Comparison of ENCODE assay signal across 27 mouse cellular contexts in the genomic region with DNA sequence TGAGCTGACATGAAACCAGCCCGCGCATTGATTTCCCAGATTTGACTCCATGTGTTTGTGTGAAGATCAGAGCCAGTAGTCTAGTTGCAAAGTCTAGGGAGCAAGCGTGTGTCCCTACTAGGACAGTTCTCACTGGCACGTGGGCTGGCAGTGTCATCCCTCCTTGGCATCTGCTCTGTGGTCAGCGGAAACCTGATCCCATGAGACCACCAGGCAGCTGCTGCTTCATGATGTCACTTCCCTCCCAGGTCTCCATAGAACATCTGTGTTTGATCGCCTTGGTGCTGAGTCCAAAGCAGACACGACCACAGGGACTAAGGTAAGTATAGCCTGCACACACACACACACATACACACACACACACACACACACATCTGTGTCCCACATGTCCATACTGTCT. TPM values are rescaled to one million over a fixed set of nuclear protein-coding genes. Genes with fewer than 3 reads are reported as not detected.
DNase-seq lines count a peak whose midpoint lies in the region; ATAC-seq and TF ChIP-seq lines count a peak whose summit lies in the region.
"Had no signal": no experiment of that assay in that cellular context is flagged by ENCODE, and none has a peak within 500 bp of the region (broad histone marks: within the 10 kb centered on the region; RNA-seq: fewer than 3 reads in every experiment).

No protein-coding gene starts in this region.

- ATAC-seq in monocyte, adult 5-6 weeks (replicated peaks; ENCODE audit: insufficient number of reproducible peaks, low FRiP score, low TSS enrichment, poor library complexity, severe bottlenecking), result no peak
- ATAC-seq: activated CD4-positive, CD25-positive, alpha-beta regulatory T cell, adult 4 months; forebrain, embryonic 16.5 days; hindbrain, postnatal 0 days; intestine, postnatal 0 days had no signal

- H3K4me1 ChIP-seq in brown adipose tissue, adult 24 weeks (ENCODE audit: control insufficient read depth, insufficient read depth, insufficient read length, low read length), result peaks cover 20% of the 10 kb centered on the region
- no peaks in the 10 kb centered on the region for H3K4me1 ChIP-seq in limb, embryonic 10.5 days
- H3K4me1 ChIP-seq: forebrain, embryonic 10.5 days; heart, embryonic 13.5 days; limb, embryonic 15.5 days; liver, embryonic 15.5 days; midbrain, embryonic 10.5 days; stomach, embryonic 15.5 days had no signal

- H3K27me3 ChIP-seq in limb, embryonic 10.5 days (ENCODE audit: low read depth, poor library complexity, severe bottlenecking), result no peaks in the 10 kb centered on the region
- H3K27me3 ChIP-seq: heart, embryonic 13.5 days; limb, embryonic 15.5 days; liver, embryonic 15.5 days; stomach, embryonic 15.5 days had no signal

- no peaks in the 10 kb centered on the region for H3K9me3 ChIP-seq in limb, embryonic 10.5 days (replicated peaks)
- H3K9me3 ChIP-seq: forebrain, embryonic 10.5 days; heart, embryonic 13.5 days; limb, embryonic 15.5 days; liver, embryonic 15.5 days; midbrain, embryonic 10.5 days; stomach, embryonic 15.5 days had no signal

- TF ChIP-seq CTCF in gastrocnemius, adult 2 months (IDR thresholded peaks at IDR 0.05), result no peak

- H3K4me3 ChIP-seq in gastrocnemius, adult 2 months, result peak overlapping the region; percentile 15; the same call in 1 of the 2 replicates
- no peak overlapping the region for H3K4me3 ChIP-seq in brown adipose tissue, adult 24 weeks (ENCODE audit: insufficient read depth, low read depth, low read length)
- no peak overlapping the region for H3K4me3 ChIP-seq in limb, embryonic 10.5 days
- H3K4me3 ChIP-seq: forebrain, embryonic 10.5 days; heart, embryonic 13.5 days; limb, embryonic 15.5 days; liver, embryonic 15.5 days; midbrain, embryonic 10.5 days; stomach, embryonic 15.5 days had no signal

- 73% methylated on average over 7 of the region's 7 CpGs for WGBS in limb, embryonic 10.5 days

- H3K36me3 ChIP-seq in limb, embryonic 10.5 days, result peaks cover 98% of the 10 kb centered on the region

- H3K27ac ChIP-seq in gastrocnemius, adult 2 months, result peak overlapping the region; percentile 66
- peak overlapping the region; percentile 87 for H3K27ac ChIP-seq in brown adipose tissue, adult 24 weeks (replicated peaks; ENCODE audit: low read depth, low read length)
- H3K27ac ChIP-seq in limb, embryonic 10.5 days, result no peak overlapping the region
- H3K27ac ChIP-seq: forebrain, embryonic 10.5 days; heart, embryonic 13.5 days; hindbrain, postnatal 0 days; limb, embryonic 15.5 days; liver, embryonic 15.5 days; midbrain, embryonic 10.5 days; stomach, embryonic 15.5 days had no signal

- intact Hi-C loops in gastrocnemius, adult 2 months (cut with DNase I), result loop anchor here (5.0 kb wide), 1 partner anchor 74 kb away; a partner anchor contains a TSS

- peak; percentile 47 for DNase-seq in gastrocnemius, adult 2 months
- no peak for DNase-seq in gastrocnemius, adult 18-20 months (ENCODE audit: low spot score)
- peak; percentile 27 for DNase-seq in 3T3-L1 (ENCODE audit: low read depth, low spot score)
- DNase-seq in limb, embryonic 10.5 days (ENCODE audit: low spot score), result peak; percentile 33
- DNase-seq in left cerebral cortex, adult 11 months (ENCODE audit: low spot score), result no peak
- DNase-seq in thymus, adult 18-20 months, result no peak
- DNase-seq: adrenal gland, adult 8-10 months; cerebellum, adult 8-10 months; heart, postnatal 14 days; kidney, postnatal 25 days; layer of hippocampus, postnatal 36 days; right cerebral cortex, postnatal 14 days; thymus, adult 2 months; thymus, postnatal 4 days had no signal

RNA-seq across cellular contexts. Expression of a gene that starts 12.9 kb away (rescaled TPM):
- 100 to 1,000 TPM; 194 to 199 TPM for total RNA-seq in gastrocnemius, adult 2 months (2021)
- total RNA-seq in gastrocnemius, adult 18-20 months (2021), result 100 to 1,000 TPM; 171 to 178 TPM
- 294 and 321 TPM in 2 replicates for polyA plus RNA-seq in brown adipose tissue, adult 24 weeks (2012; ENCODE audit: insufficient read depth, insufficient read length, missing spikeins)
- 91.3 and 95.0 TPM in 2 replicates for polyA plus RNA-seq in limb, embryonic 10.5 days (2016; fragmentation: Nextera tagmentation; extraction: Ambion mirVana)
- total RNA-seq in monocyte, adult 5-6 weeks (2017), result 77.2 to 150 TPM (median 108 TPM) in 3 replicates

RNA-seq across cellular contexts. Expression of a gene that starts 25.4 kb away (rescaled TPM):
- 100 to 1,000 TPM; 107 to 123 TPM for total RNA-seq in gastrocnemius, adult 2 months (2021)
- total RNA-seq in gastrocnemius, adult 18-20 months (2021), result 100 to 1,000 TPM; 103 to 116 TPM
- polyA plus RNA-seq in brown adipose tissue, adult 24 weeks (2012; ENCODE audit: insufficient read depth, insufficient read length, missing spikeins), result 5.8 and 12.3 TPM in 2 replicates
- 40.8 and 41.2 TPM in 2 replicates for polyA plus RNA-seq in limb, embryonic 10.5 days (2016; fragmentation: Nextera tagmentation; extraction: Ambion mirVana)
- total RNA-seq in monocyte, adult 5-6 weeks (2017), result 3.6 to 29.0 TPM (median 10.5 TPM) in 3 replicates

RNA-seq across cellular contexts. Expression of a gene that starts 25.4 kb away (rescaled TPM):
- total RNA-seq in gastrocnemius, adult 2 months (2021), result 10 to 100 TPM; 14.5 to 17.2 TPM
- 10 to 100 TPM; 15.1 to 16.1 TPM for total RNA-seq in gastrocnemius, adult 18-20 months (2021)
- 23.5 and 27.8 TPM in 2 replicates for polyA plus RNA-seq in brown adipose tissue, adult 24 weeks (2012; ENCODE audit: insufficient read depth, insufficient read length, missing spikeins)
- 31.6 and 49.5 TPM in 2 replicates for polyA plus RNA-seq in limb, embryonic 10.5 days (2016; fragmentation: Nextera tagmentation; extraction: Ambion mirVana)
- total RNA-seq in monocyte, adult 5-6 weeks (2017), result 13.7 to 42.8 TPM (median 31.8 TPM) in 3 replicates

RNA-seq across cellular contexts. Expression of a gene that starts 55.4 kb away (rescaled TPM):
- total RNA-seq in gastrocnemius, adult 2 months (2021), result under 1 TPM in 1 of 2 experiments, not detected in 1; 0.13 TPM
- total RNA-seq in gastrocnemius, adult 18-20 months (2021), result not detected
- polyA plus RNA-seq in brown adipose tissue, adult 24 weeks (2012; ENCODE audit: insufficient read depth, insufficient read length, missing spikeins), result not detected in 2 replicates
- polyA plus RNA-seq in limb, embryonic 10.5 days (2016; fragmentation: Nextera tagmentation; extraction: Ambion mirVana), result 0.54 and 0.79 TPM in 2 replicates
- total RNA-seq in monocyte, adult 5-6 weeks (2017), result not detected in 3 replicates
- total RNA-seq: layer of hippocampus, postnatal 36 days; MEL had no signal
- polyA plus RNA-seq: activated CD4-positive, CD25-positive, alpha-beta regulatory T cell, adult 4 months had no signal

Comparison
In these comparisons a context has a peak if more than half of its experiments do, and no peak if none do; other contexts are left out.
1. DNase-seq: peak in gastrocnemius, adult 2 months (single experiment), 3T3-L1 (single experiment) and limb, embryonic 10.5 days (single experiment); none in gastrocnemius, adult 18-20 months (single experiment), left cerebral cortex, adult 11 months (single experiment) and thymus, adult 18-20 months (0 of 2).